Mouse (Mus musculus): ENCODE results near the gene Frmd4a.

DNA sequence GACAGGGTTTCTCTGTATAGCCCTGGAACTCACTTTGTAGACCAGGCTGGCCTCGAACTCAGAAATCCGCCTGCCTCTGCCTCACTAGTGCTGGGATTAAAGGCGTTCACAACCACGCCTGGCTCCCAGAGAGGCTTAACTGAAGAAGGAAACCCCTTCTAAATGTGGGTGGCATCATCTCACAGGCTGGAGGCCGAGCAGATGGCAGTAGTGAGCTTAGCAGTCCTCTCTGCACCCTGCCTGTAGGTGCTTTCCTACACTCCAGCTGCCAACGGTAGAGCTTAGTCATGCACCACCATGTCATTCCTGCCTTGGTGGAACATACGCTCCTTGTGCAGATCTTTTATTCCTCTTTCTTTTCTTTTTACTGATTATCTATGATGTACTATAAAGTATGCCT, 28.6 kb upstream of the Frmd4a start:
- no peak for TF ChIP-seq POLR2A (IDR thresholded peaks at IDR 0.05; ENCODE audit: insufficient read depth, low read depth, low read length)
- no peak for TF ChIP-seq CTCF (IDR thresholded peaks at IDR 0.05)
- no peak for TF ChIP-seq EP300 (IDR thresholded peaks at IDR 0.05; ENCODE audit: insufficient read depth, low read depth, low read length)
